Mouse (Mus musculus): ENCODE measurements around the gene Ptger3.

- TF ChIP-seq POLR2A (IDR thresholded peaks at IDR 0.05; ENCODE audit: insufficient read depth, low read length) (no peak), CTCF (IDR thresholded peaks at IDR 0.05; ENCODE audit: low read depth, low read length) (no peak), EP300 (IDR thresholded peaks at IDR 0.05; ENCODE audit: insufficient read depth, low read depth, low read length) (no peak)
Observed at GRCm38 (mm10) chr3:157579376-157579775, 12.7 kb downstream of the Ptger3 start.

All from ES-Bruce4 (cell line).